Mouse (Mus musculus) thymus, adult 2 months (tissue): ENCODE data around the gene Lax1.

ENCODE experiments used
- CTCF ChIP-seq: fragments of 200-500 bp; IDR thresholded peaks from 2 replicates; pipeline ENCODE4 v1.5.1; 2012; ENCODE audit warnings: mild to moderate bottlenecking, control low read depth, low read length, moderate library complexity, borderline replicate concordance; ENCODE audit not compliant: control insufficient read depth, poor library complexity, insufficient read depth; ENCODE audit errors: extremely low read depth
- POLR2A ChIP-seq: fragments of 200-500 bp; IDR thresholded peaks from 2 replicates; pipeline ENCODE4 v1.6.1; 2012; ENCODE audit warnings: mild to moderate bottlenecking, low read length, control low read depth, moderate library complexity; ENCODE audit not compliant: control insufficient read depth, poor library complexity, insufficient read depth; ENCODE audit errors: extremely low read depth

DNA sequence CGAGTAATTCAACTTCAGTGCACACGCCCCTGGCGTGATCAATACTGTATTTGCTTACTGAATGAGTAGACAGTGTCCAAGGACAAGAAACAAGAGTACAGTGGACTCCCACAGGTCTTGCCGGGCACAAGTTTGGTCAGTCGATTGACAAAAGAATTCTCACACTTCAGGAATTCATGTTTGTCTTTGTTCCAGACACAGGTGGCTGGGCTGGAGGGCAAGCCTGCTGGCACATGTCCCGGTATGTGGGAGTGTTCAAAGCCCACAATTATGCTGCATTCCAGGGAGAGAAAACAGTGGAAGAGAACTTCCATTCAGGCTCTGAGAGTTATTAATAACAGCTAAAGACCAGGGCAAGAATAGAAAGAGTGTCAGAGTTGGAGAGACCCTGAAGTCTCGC, 6.0 kb upstream of the Lax1 start:
- TF ChIP-seq POLR2A (no peak), CTCF (no peak)
